Comparison of ENCODE assay signal across 9 mouse cellular contexts in genomic region chr1:132319242-132319641, GRCm38 (mm10). TPM values are rescaled to one million over a fixed set of nuclear protein-coding genes. Genes with fewer than 3 reads are reported as not detected.
DNase-seq lines count a peak whose midpoint lies in the region; ATAC-seq and TF ChIP-seq lines count a peak whose summit lies in the region.
"Had no signal": no experiment of that assay in that cellular context is flagged by ENCODE, and none has a peak within 500 bp of the region (broad histone marks: within the 10 kb centered on the region; RNA-seq: fewer than 3 reads in every experiment).

No protein-coding gene starts in this region.

- TF ChIP-seq CTCF in lung, adult 2 months (IDR thresholded peaks at IDR 0.05; ENCODE audit: insufficient read depth, low read length), result no peak

- 35% methylated on average over 5 of the region's 5 CpGs for WGBS in lung, adult 2 months
- WGBS in neural tube, embryonic 15.5 days, result 33% methylated on average over 5 of the region's 5 CpGs

- H3K4me1 ChIP-seq in lung, adult 2 months (ENCODE audit: control insufficient read depth, insufficient read depth, low read length), result peaks cover 20% of the 10 kb centered on the region
- H3K4me1 ChIP-seq in neural tube, embryonic 15.5 days, result peaks cover 60% of the 10 kb centered on the region

- H3K9ac ChIP-seq in neural tube, embryonic 15.5 days (replicated peaks), result no peak overlapping the region

- H3K36me3 ChIP-seq in neural tube, embryonic 15.5 days, result no peaks in the 10 kb centered on the region

- no peak overlapping the region; the same call in 1 of the 2 replicates for H3K27ac ChIP-seq in neural tube, embryonic 15.5 days (replicated peaks)

- H3K4me3 ChIP-seq in lung, adult 2 months (replicated peaks; ENCODE audit: extremely low read depth, low read depth, low read length), result no peak overlapping the region
- H3K4me3 ChIP-seq in neural tube, embryonic 15.5 days (replicated peaks), result no peak overlapping the region

- ATAC-seq in granulocyte monocyte progenitor cell, adult 5-6 weeks (replicated peaks; ENCODE audit: poor library complexity, severe bottlenecking), result peak; percentile 47
- no peak for ATAC-seq in neural tube, embryonic 15.5 days (ENCODE audit: low FRiP score)

- peak overlapping the region; percentile 85; the same call in 1 of the 2 replicates for H3K4me2 ChIP-seq in neural tube, embryonic 15.5 days

- H3K9me3 ChIP-seq in neural tube, embryonic 15.5 days (replicated peaks), result no peaks in the 10 kb centered on the region

- DNase-seq in retina, postnatal 1 day, result peak; percentile 90
- DNase-seq in retina, embryonic 14.5 days (ENCODE audit: low spot score), result no peak
- DNase-seq in cerebellum, postnatal 10 days, result peak; percentile 89 to 95
- peak; percentile 87 for DNase-seq in lung, adult 2 months
- DNase-seq in embryo, embryonic 9.5 days (ENCODE audit: extremely low spot score), result no peak
- no peak for DNase-seq in left cerebral cortex, adult 8-10 months (ENCODE audit: low spot score in 2 of 2)

- no peak for TF ChIP-seq POLR2A in lung, adult 2 months (IDR thresholded peaks at IDR 0.05; ENCODE audit: borderline replicate concordance, extremely low read depth, low read depth, low read length)

- H3K27me3 ChIP-seq in neural tube, embryonic 15.5 days (replicated peaks), result 0 out of 2 replicates have a peak, but pooled peaks cover 8% of the 10 kb centered on the region

RNA-seq across cellular contexts. Expression of gene Nuak2, which starts 3.3 kb away (rescaled TPM):
- total RNA-seq in granulocyte monocyte progenitor cell, adult 5-6 weeks (2014; fragmentation: Nextera tagmentation), result 37.2 and 40.4 TPM in 2 replicates
- 19.3 and 21.7 TPM in 2 replicates for total RNA-seq in granulocyte monocyte progenitor cell, adult 5-6 weeks (2017)
- polyA plus RNA-seq in lung, adult 2 months (2012; rRNA removed), result 9.6 and 10.4 TPM in 2 replicates
- 6.6 and 7.1 TPM in 2 replicates for polyA plus RNA-seq in neural tube, embryonic 15.5 days (2015; fragmentation: Nextera tagmentation; extraction: Ambion mirVana)
- total RNA-seq in left cerebral cortex, adult 8-10 months (2022), result 1 to 10 TPM in 3 of 4 experiments, under 1 TPM in 1; 0.81 to 1.7 (median 1.3) TPM

RNA-seq across cellular contexts. Expression of gene Klhdc8a, which starts 20.8 kb away (rescaled TPM):
- total RNA-seq in granulocyte monocyte progenitor cell, adult 5-6 weeks (2014; fragmentation: Nextera tagmentation), result not detected in 2 replicates
- total RNA-seq in granulocyte monocyte progenitor cell, adult 5-6 weeks (2017), result not detected in 2 replicates
- polyA plus RNA-seq in lung, adult 2 months (2012; rRNA removed), result 3.2 and 4.6 TPM in 2 replicates
- 7.5 TPM in 2 replicates for polyA plus RNA-seq in neural tube, embryonic 15.5 days (2015; fragmentation: Nextera tagmentation; extraction: Ambion mirVana)
- 10 to 100 TPM; 12.3 to 15.1 (median 13.6) TPM for total RNA-seq in left cerebral cortex, adult 8-10 months (2022)
- polyA plus RNA-seq: limb, embryonic 11.5 days had no signal

Comparison
In these comparisons a context has a peak if more than half of its experiments do, and no peak if none do; other contexts are left out.
1. DNase-seq: peak in retina, postnatal 1 day (single experiment), cerebellum, postnatal 10 days (2 of 2) and lung, adult 2 months (single experiment); none in retina, embryonic 14.5 days (single experiment), embryo, embryonic 9.5 days (single experiment) and left cerebral cortex, adult 8-10 months (0 of 2).
2. RNA of gene Nuak2, which starts 3.3 kb away (total RNA-seq): 19.3 to 40.4 TPM in granulocyte monocyte progenitor cell, adult 5-6 weeks; 0.81 to 1.7 TPM in left cerebral cortex, adult 8-10 months; every median in the first group is over 4 times any median in the second.
3. RNA of gene Klhdc8a, which starts 20.8 kb away (total RNA-seq): 12.3 to 15.1 TPM in left cerebral cortex, adult 8-10 months; not detected in granulocyte monocyte progenitor cell, adult 5-6 weeks; every median in the first group is over 10 times any median in the second.